Mouse (Mus musculus): ENCODE measurements at regions not wholly inside any gene's neighbourhood (a gene's known extent, or its start where the extent isn't known, plus 50 kb on each side); places are given as distances from the start of the nearest gene placed in this dataset.

DNA sequence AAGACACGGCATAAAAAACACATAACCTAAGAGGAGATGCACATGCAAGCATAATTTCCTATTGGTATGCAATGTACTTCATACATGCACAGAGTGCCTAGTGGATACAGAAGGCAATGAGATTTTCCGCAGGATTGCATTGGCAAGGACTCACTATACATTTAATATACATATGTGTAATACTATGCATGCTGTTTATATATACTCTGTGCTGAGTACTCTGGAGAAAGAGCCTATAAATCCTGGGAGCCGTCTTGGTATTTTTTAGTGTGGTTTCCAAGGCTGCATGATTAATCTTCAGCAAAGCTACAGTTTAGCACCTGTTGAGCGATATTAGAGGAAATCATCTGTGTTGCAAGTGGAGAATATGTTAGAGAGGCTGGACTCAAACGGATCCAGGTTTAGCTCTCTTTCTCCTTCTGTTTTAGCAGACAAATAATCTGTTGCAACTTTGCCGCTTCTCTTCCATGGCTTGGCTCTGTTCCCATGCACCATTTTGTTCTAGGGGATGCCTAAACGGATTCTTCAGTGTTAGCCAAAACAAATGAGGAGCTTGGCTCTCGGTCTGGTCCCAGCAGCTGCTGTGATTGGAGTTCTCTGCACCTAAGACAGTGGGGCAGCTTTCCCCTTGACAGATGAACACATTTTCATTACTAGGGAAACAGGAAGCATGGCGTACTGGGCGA is 459.0 kb downstream of the Sorl1 start:
- DNase-seq, result no peak
- TF ChIP-seq POLR2A (IDR thresholded peaks at IDR 0.05; ENCODE audit: borderline replicate concordance, extremely low read depth, low read depth, low read length) (no peak), CTCF (IDR thresholded peaks at IDR 0.05; ENCODE audit: insufficient read depth, low read length) (no peak)
- no peak overlapping the region for H3K4me3 ChIP-seq (replicated peaks; ENCODE audit: extremely low read depth, low read depth, low read length)
- 69% methylated on average over 10 of the region's 10 CpGs for WGBS
- no peaks in the 10 kb centered on the region for H3K4me1 ChIP-seq (ENCODE audit: control insufficient read depth, insufficient read depth, low read length)

GRCm38 (mm10) chr9:41660576-41660975 is 463.5 kb downstream of the Sorl1 start:
- no peak for DNase-seq
- WGBS, result 88% methylated on average over 5 of the region's 5 CpGs

GRCm38 (mm10) chr9:41660011-41660410 is 464.1 kb downstream of the Sorl1 start:
- Histone ChIP-seq H3K4me3 (replicated peaks; ENCODE audit: extremely low read depth, low read depth, low read length) (no peak overlapping the region), H3K4me1 (ENCODE audit: control insufficient read depth, insufficient read depth, low read length) (no peaks in the 10 kb centered on the region)
- no peak for DNase-seq
- WGBS, result 48% methylated on average over 5 of the region's 5 CpGs
- no peak for TF ChIP-seq POLR2A (IDR thresholded peaks at IDR 0.05; ENCODE audit: borderline replicate concordance, extremely low read depth, low read depth, low read length)
- no peak for TF ChIP-seq CTCF (IDR thresholded peaks at IDR 0.05; ENCODE audit: insufficient read depth, low read length)

More at GRCm38 (mm10) chr9:41660576-41660975, 463.5 kb downstream of the Sorl1 start:
- TF ChIP-seq POLR2A (IDR thresholded peaks at IDR 0.05; ENCODE audit: borderline replicate concordance, extremely low read depth, low read depth, low read length) (no peak), CTCF (IDR thresholded peaks at IDR 0.05; ENCODE audit: insufficient read depth, low read length) (no peak)
- H3K4me3 ChIP-seq (replicated peaks; ENCODE audit: extremely low read depth, low read depth, low read length), result no peak overlapping the region
- no peaks in the 10 kb centered on the region for H3K4me1 ChIP-seq (ENCODE audit: control insufficient read depth, insufficient read depth, low read length)

DNA sequence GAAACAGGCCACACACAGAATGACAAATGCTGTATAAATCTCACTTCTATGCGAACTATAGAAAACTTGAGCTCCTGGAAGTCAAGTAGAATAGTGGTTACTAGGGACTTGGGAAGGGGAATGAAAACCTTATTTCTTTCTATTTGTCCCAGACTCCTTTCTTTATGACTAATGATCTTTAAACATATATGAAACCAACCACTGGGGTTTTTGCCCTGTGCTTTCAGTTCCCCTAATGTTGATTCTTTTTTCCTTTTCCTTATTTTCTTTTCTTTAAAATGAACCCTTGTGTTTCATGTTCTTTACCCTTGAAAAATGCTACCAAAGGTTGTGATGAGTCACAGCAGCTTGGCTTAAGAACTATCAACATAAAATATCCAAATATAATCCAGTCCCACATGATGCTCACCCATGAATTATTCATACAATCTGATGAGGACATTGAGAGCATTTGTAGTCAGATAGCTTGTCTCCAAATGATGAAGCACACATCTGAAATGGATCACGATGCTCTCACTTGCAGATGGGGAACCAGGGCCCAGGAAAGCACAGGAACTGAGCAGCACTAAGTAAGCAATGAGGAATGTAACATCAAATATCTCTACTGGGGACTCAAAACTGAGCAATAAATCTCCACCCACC is 470.2 kb upstream of the Ubash3b start:
- WGBS, result 83% methylated on average over 2 of the region's 2 CpGs
- H3K4me1 ChIP-seq (ENCODE audit: control insufficient read depth, insufficient read depth, low read length), result no peaks in the 10 kb centered on the region
- no peak overlapping the region for H3K4me3 ChIP-seq (replicated peaks; ENCODE audit: extremely low read depth, low read depth, low read length)
- TF ChIP-seq POLR2A (IDR thresholded peaks at IDR 0.05; ENCODE audit: borderline replicate concordance, extremely low read depth, low read depth, low read length), result no peak
- no peak for TF ChIP-seq CTCF (IDR thresholded peaks at IDR 0.05; ENCODE audit: insufficient read depth, low read length)
- no peak for DNase-seq

GRCm38 (mm10) chr9:41621341-41621740 is 459.8 kb upstream of the Ubash3b start:
- WGBS, result 61% methylated on average over 8 of the region's 8 CpGs
- no peak overlapping the region for H3K4me3 ChIP-seq (replicated peaks; ENCODE audit: extremely low read depth, low read depth, low read length)
- no peaks in the 10 kb centered on the region for H3K4me1 ChIP-seq (ENCODE audit: control insufficient read depth, insufficient read depth, low read length)
- TF ChIP-seq CTCF (IDR thresholded peaks at IDR 0.05; ENCODE audit: insufficient read depth, low read length) (no peak), POLR2A (IDR thresholded peaks at IDR 0.05; ENCODE audit: borderline replicate concordance, extremely low read depth, low read depth, low read length) (no peak)
- no peak for DNase-seq

GRCm38 (mm10) chr9:41614002-41614401 is 452.5 kb upstream of the Ubash3b start:
- DNase-seq, result no peak
- TF ChIP-seq CTCF (IDR thresholded peaks at IDR 0.05; ENCODE audit: insufficient read depth, low read length) (no peak), POLR2A (IDR thresholded peaks at IDR 0.05; ENCODE audit: borderline replicate concordance, extremely low read depth, low read depth, low read length) (no peak)
- Histone ChIP-seq H3K4me1 (ENCODE audit: control insufficient read depth, insufficient read depth, low read length) (no peaks in the 10 kb centered on the region; the same call in 1 of the 2 replicates), H3K4me3 (replicated peaks; ENCODE audit: extremely low read depth, low read depth, low read length) (no peak overlapping the region)
- WGBS, result 74% methylated on average over 7 of the region's 7 CpGs

GRCm38 (mm10) chr9:41612802-41613550 is 451.5 kb upstream of the Ubash3b start:
- no peak for DNase-seq
- WGBS, result 52% methylated on average over 14 of the region's 14 CpGs

DNA sequence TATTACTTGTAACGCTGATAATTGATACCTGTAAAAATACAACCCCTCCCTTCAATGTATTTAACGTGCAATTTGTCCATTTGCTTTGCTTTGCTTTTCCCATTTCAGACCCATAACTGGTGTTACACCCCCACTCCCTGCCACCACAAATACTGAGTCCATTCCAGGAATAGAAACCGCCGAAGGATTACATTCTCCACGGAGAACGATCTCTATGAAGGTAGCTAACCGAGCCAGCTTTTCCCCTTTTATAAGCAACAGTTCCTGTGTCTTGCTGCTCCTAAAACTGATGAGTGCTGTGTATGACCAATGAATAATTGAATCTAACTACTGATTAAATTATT is 450.9 kb upstream of the Ubash3b start:
- WGBS, result 10% methylated on average over 7 of the region's 7 CpGs
- TF ChIP-seq POLR2A (IDR thresholded peaks at IDR 0.05; ENCODE audit: borderline replicate concordance, extremely low read depth, low read depth, low read length), result no peak
- no peak for TF ChIP-seq CTCF (IDR thresholded peaks at IDR 0.05; ENCODE audit: insufficient read depth, low read length)
- no peaks in the 10 kb centered on the region; the same call in 1 of the 2 replicates for H3K4me1 ChIP-seq (ENCODE audit: control insufficient read depth, insufficient read depth, low read length)
- DNase-seq, result no peak
- no peak overlapping the region for H3K4me3 ChIP-seq (replicated peaks; ENCODE audit: extremely low read depth, low read depth, low read length)

More at GRCm38 (mm10) chr9:41612802-41613550, 451.5 kb upstream of the Ubash3b start:
- TF ChIP-seq CTCF (IDR thresholded peaks at IDR 0.05; ENCODE audit: insufficient read depth, low read length) (no peak), POLR2A (IDR thresholded peaks at IDR 0.05; ENCODE audit: borderline replicate concordance, extremely low read depth, low read depth, low read length) (no peak)
- Histone ChIP-seq H3K4me1 (ENCODE audit: control insufficient read depth, insufficient read depth, low read length) (no peaks in the 10 kb centered on the region; the same call in 1 of the 2 replicates), H3K4me3 (replicated peaks; ENCODE audit: extremely low read depth, low read depth, low read length) (no peak overlapping the region)

- no peaks in the 10 kb centered on the region; the same call in 1 of the 2 replicates for H3K4me1 ChIP-seq (ENCODE audit: control insufficient read depth, insufficient read depth, low read length)
- H3K4me3 ChIP-seq (replicated peaks; ENCODE audit: extremely low read depth, low read depth, low read length), result no peak overlapping the region
- TF ChIP-seq CTCF (IDR thresholded peaks at IDR 0.05; ENCODE audit: insufficient read depth, low read length), result no peak
- TF ChIP-seq POLR2A (IDR thresholded peaks at IDR 0.05; ENCODE audit: borderline replicate concordance, extremely low read depth, low read depth, low read length), result no peak
- 20% methylated on average over 11 of the region's 11 CpGs for WGBS
- no peak for DNase-seq
Measured at GRCm38 (mm10) chr9:41611534-41612451, 450.3 kb upstream of the Ubash3b start.
